13 mouse cellular contexts compared by ENCODE assay signal in genomic region chr4:130820594-130821255, GRCm38 (mm10). TPM values are rescaled to one million over a fixed set of nuclear protein-coding genes. Genes with fewer than 3 reads are reported as not detected.
DNase-seq lines count a peak whose midpoint lies in the region; ATAC-seq and TF ChIP-seq lines count a peak whose summit lies in the region.
"Had no signal": no experiment of that assay in that cellular context is flagged by ENCODE, and none has a peak within 500 bp of the region (broad histone marks: within the 10 kb centered on the region; RNA-seq: fewer than 3 reads in every experiment).

No protein-coding gene starts in this region.

- no peak for TF ChIP-seq POLR2A in kidney, adult 2 months (IDR thresholded peaks at IDR 0.05; ENCODE audit: low read depth, low read length)

- no peak overlapping the region for H3K9ac ChIP-seq in midbrain, embryonic 11.5 days (ENCODE audit: low read length)
- H3K9ac ChIP-seq in heart, embryonic 14.5 days (ENCODE audit: low read length), result no peak overlapping the region
- H3K9ac ChIP-seq: embryonic facial prominence, embryonic 12.5 days; forebrain, embryonic 12.5 days; limb, embryonic 15.5 days had no signal

- TF ChIP-seq CTCF in kidney, adult 2 months (conservative IDR thresholded peaks at IDR 0.05; ENCODE audit: insufficient read depth, insufficient read length, low read depth, low read length), result no peak

- H3K27me3 ChIP-seq in kidney, adult 2 months (replicated peaks; ENCODE audit: control insufficient read depth, insufficient read depth, low read length), result no peaks in the 10 kb centered on the region
- no peaks in the 10 kb centered on the region for H3K27me3 ChIP-seq in midbrain, embryonic 10.5 days (ENCODE audit: low read depth, poor library complexity, severe bottlenecking)
- no peaks in the 10 kb centered on the region for H3K27me3 ChIP-seq in midbrain, embryonic 11.5 days (ENCODE audit: control insufficient read depth, insufficient read depth, low read length)
- no peaks in the 10 kb centered on the region for H3K27me3 ChIP-seq in heart, embryonic 14.5 days (ENCODE audit: control insufficient read depth, insufficient read depth, low read length)
- H3K27me3 ChIP-seq: embryonic facial prominence, embryonic 12.5 days; limb, embryonic 15.5 days had no signal

- ATAC-seq in midbrain, embryonic 11.5 days (ENCODE audit: low FRiP score), result no peak
- ATAC-seq in heart, embryonic 14.5 days (ENCODE audit: insufficient number of reproducible peaks, insufficient read depth, low FRiP score, low read depth), result no peak
- ATAC-seq: CD4-positive, CD25-positive, alpha-beta regulatory T cell, adult 4 months had no signal

- no peak overlapping the region for H3K4me3 ChIP-seq in kidney, adult 2 months (ENCODE audit: insufficient read depth, low read depth, low read length)
- H3K4me3 ChIP-seq in midbrain, embryonic 10.5 days, result no peak overlapping the region
- H3K4me3 ChIP-seq in midbrain, embryonic 11.5 days (ENCODE audit: low read depth, low read length), result no peak overlapping the region
- H3K4me3 ChIP-seq in heart, embryonic 14.5 days (ENCODE audit: control insufficient read depth in 1 of 2, insufficient read depth in 1 of 2, low read depth in 1 of 2, low read length in 2 of 2), result no peak overlapping the region
- H3K4me3 ChIP-seq: embryonic facial prominence, embryonic 12.5 days; forebrain, embryonic 12.5 days; limb, embryonic 15.5 days had no signal

- DNase-seq in kidney, adult 2 months, result peak; percentile 46
- DNase-seq in kidney, adult 8-10 months, result no peak
- no peak for DNase-seq in midbrain, embryonic 10.5 days (ENCODE audit: low spot score)
- DNase-seq in midbrain, embryonic 11.5 days (ENCODE audit: low spot score, missing footprints), result no peak
- DNase-seq in lung, postnatal 36 days, result peak; percentile 54
- no peak for DNase-seq in adrenal gland, adult 2 months
- DNase-seq: adrenal gland, postnatal 25 days; cerebellum, postnatal 25 days had no signal

- H3K9me3 ChIP-seq in midbrain, embryonic 10.5 days (replicated peaks), result no peaks in the 10 kb centered on the region
- H3K9me3 ChIP-seq in midbrain, embryonic 11.5 days (ENCODE audit: control insufficient read depth, low read length), result no peaks in the 10 kb centered on the region
- H3K9me3 ChIP-seq in heart, embryonic 14.5 days (ENCODE audit: control insufficient read depth, low read length), result no peaks in the 10 kb centered on the region
- H3K9me3 ChIP-seq: embryonic facial prominence, embryonic 12.5 days; forebrain, embryonic 12.5 days; limb, embryonic 15.5 days had no signal

- WGBS in kidney, adult 2 months, result 68% methylated on average over 7 of the region's 7 CpGs
- 91% methylated on average over 7 of the region's 7 CpGs for WGBS in midbrain, embryonic 10.5 days
- 85% methylated on average over 7 of the region's 7 CpGs for WGBS in midbrain, embryonic 11.5 days
- WGBS in heart, embryonic 14.5 days, result 67% methylated on average over 7 of the region's 7 CpGs

- no peaks in the 10 kb centered on the region for H3K36me3 ChIP-seq in kidney, adult 2 months (ENCODE audit: control insufficient read depth, insufficient read depth, low read length)
- H3K36me3 ChIP-seq in midbrain, embryonic 10.5 days, result peaks cover 40% of the 10 kb centered on the region
- H3K36me3 ChIP-seq in midbrain, embryonic 11.5 days (ENCODE audit: control insufficient read depth, insufficient read depth, low read length), result peaks cover 2% of the 10 kb centered on the region; the same call in 1 of the 2 replicates
- H3K36me3 ChIP-seq in heart, embryonic 14.5 days (ENCODE audit: control insufficient read depth, insufficient read depth, low read length), result peaks cover 42% of the 10 kb centered on the region

- H3K27ac ChIP-seq in kidney, adult 2 months (ENCODE audit: insufficient read depth, low read depth, low read length), result peak overlapping the region; percentile 53
- H3K27ac ChIP-seq in midbrain, embryonic 10.5 days (replicated peaks), result peak overlapping the region; percentile 57
- no peak overlapping the region for H3K27ac ChIP-seq in midbrain, embryonic 11.5 days (ENCODE audit: low read depth, low read length)
- peak overlapping the region; percentile 41 to 55; a peak in 3 of 4 replicates for H3K27ac ChIP-seq in heart, embryonic 14.5 days (replicated peaks in 1 of 2; ENCODE audit: control insufficient read depth in 1 of 2, insufficient read depth in 1 of 2, low read depth in 2 of 2, low read length in 2 of 2)
- H3K27ac ChIP-seq: embryonic facial prominence, embryonic 12.5 days; forebrain, embryonic 12.5 days; limb, embryonic 15.5 days had no signal

- no peak overlapping the region for H3K4me2 ChIP-seq in midbrain, embryonic 11.5 days
- no peak overlapping the region for H3K4me2 ChIP-seq in heart, embryonic 14.5 days (ENCODE audit: low read length)
- H3K4me2 ChIP-seq: embryonic facial prominence, embryonic 12.5 days; forebrain, embryonic 12.5 days; limb, embryonic 15.5 days had no signal

- H3K4me1 ChIP-seq in kidney, adult 2 months (ENCODE audit: control insufficient read depth, insufficient read depth, low read length), result no peaks in the 10 kb centered on the region
- 0 out of 2 replicates have a peak, but pooled peaks cover 3% of the 10 kb centered on the region for H3K4me1 ChIP-seq in midbrain, embryonic 10.5 days
- no peaks in the 10 kb centered on the region for H3K4me1 ChIP-seq in midbrain, embryonic 11.5 days (ENCODE audit: control insufficient read depth, insufficient read depth, low read length)
- H3K4me1 ChIP-seq in heart, embryonic 14.5 days (ENCODE audit: control insufficient read depth in 2 of 2, insufficient read depth in 2 of 2, low read length in 2 of 2), result peaks cover 5% of the 10 kb centered on the region in 2 experiments; a peak in 2 of 4 replicates
- H3K4me1 ChIP-seq: embryonic facial prominence, embryonic 12.5 days had no signal

RNA-seq across cellular contexts. Expression of gene Sdc3, which starts 28.4 kb away (rescaled TPM):
- 27.1 and 45.3 TPM in 2 replicates for polyA plus RNA-seq in kidney, adult 2 months (2012; rRNA removed)
- polyA plus RNA-seq in midbrain, embryonic 10.5 days (2016; fragmentation: Nextera tagmentation; extraction: Ambion mirVana), result 21.3 and 28.5 TPM in 2 replicates
- 12.1 and 13.6 TPM in 2 replicates for polyA plus RNA-seq in midbrain, embryonic 11.5 days (2014; fragmentation: Nextera tagmentation; extraction: Ambion mirVana)
- 14.6 and 16.8 TPM in 2 replicates for polyA plus RNA-seq in heart, embryonic 14.5 days (2014; fragmentation: Nextera tagmentation; extraction: Ambion mirVana)
- total RNA-seq in adrenal gland, adult 2 months (2021), result 100 to 1,000 TPM; 324 to 579 TPM
- polyA plus RNA-seq in adrenal gland, adult 2 months (2012; rRNA removed), result 702 and 1,082 TPM in 2 replicates

Comparison
In these comparisons a context has a peak if more than half of its experiments do, and no peak if none do; other contexts are left out.
1. DNase-seq: peak in kidney, adult 2 months (single experiment) and lung, postnatal 36 days (single experiment); none in kidney, adult 8-10 months (0 of 2), midbrain, embryonic 10.5 days (single experiment), midbrain, embryonic 11.5 days (single experiment) and adrenal gland, adult 2 months (single experiment).
2. RNA of gene Sdc3, which starts 28.4 kb away (polyA plus RNA-seq): 702 to 1,082 TPM in adrenal gland, adult 2 months; 27.1 to 45.3 TPM in kidney, adult 2 months, 21.3 to 28.5 TPM in midbrain, embryonic 10.5 days, 14.6 to 16.8 TPM in heart, embryonic 14.5 days and 12.1 to 13.6 TPM in midbrain, embryonic 11.5 days; every median in the first group is over 10 times any median in the second.